Mouse (Mus musculus) brain, embryonic 18.5 days (tissue): ENCODE measurements around the gene Mark3.
"Not testable (repeated sequence)": the region's sequence is repeated elsewhere in the genome, so short reads cannot be mapped to it uniquely, and the experiment has no call there.

Experiments used
- DNase-seq: peaks from one replicate; pipeline ENCODE4 v3.0.0-alpha.2; 2012; ENCODE audit warnings: low read depth, low spot score

Mark3 gene

DNA sequence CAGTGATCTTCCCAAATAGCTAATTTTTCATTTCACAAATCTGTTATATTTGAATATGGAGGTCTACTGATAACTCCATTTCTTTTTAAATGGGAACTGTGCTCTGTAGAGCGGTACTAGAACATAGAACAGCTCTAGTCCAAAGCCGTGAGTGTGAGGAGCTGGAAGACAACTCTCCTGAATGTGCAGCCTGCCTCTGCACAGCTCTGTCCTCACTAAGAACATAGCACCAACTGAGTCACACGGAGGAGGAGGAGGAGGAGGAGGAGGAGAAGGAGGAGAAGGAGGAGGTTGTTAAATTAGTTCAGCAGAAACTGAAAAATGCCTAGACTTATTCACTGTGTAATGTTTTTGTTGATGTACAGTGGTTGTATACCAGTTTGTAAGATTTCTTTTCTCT lies 78.6 kb downstream of the Mark3 start:
- no peak for DNase-seq

DNA sequence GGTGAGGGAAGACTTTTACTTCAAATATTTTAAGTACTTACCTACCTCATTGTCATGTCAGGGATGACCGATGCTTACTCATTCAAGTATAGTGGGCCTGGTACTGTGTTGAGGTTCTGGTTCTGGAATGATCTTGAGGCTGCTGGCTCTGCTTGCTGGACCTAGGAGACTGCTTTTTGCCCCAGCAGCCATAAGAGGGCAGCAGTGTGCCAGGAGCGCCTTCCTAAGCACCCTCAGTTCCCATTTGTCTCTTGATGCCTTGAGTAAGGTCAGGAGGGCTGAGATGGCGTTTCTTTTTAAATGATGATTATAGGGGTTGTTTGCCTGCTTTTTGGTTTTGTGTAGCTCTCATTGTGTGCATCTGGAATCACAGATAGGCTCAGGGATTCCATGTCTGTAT lies 79.1 kb downstream of the Mark3 start:
- DNase-seq = no peak

DNA sequence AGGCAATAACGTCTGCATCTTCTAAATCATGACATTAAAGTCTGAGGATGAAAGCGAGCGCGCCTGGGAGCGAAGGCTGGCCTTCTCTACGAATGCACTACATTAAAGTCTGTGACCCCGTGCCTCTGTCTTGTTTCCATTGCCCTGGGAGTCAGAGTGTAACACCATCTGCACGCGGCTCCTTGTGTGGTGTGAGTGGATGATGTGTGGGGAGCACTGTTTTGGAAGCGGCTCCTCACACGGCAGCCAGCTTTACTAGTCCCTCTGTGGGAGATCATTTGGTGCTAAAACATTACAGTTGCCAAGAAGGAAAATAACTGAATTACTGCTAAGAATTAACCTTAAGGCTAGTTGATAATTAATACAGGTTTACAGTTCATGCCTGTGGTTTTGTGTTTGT lies 81.4 kb downstream of the Mark3 start:
- DNase-seq = no peak

DNA sequence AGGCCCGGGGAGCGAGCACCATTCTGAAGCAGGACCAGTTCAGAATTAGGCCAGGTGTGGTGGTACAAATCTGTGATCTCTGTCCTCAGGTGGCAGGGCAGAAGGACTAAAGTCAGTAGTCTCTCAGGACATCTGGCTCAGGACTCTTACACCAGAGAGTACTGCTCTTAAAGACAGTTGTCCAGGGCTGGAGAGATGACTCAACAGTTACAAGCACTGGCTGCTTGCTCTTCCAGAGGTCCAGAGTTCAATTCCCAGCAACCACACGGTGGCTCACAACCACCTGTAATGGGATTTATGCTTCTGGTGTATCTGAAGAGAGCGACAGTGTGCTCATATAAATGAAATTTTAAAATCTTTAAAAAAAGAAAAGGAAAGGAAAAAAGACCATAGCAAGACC lies 85.0 kb downstream of the Mark3 start:
- no peak for DNase-seq

DNA sequence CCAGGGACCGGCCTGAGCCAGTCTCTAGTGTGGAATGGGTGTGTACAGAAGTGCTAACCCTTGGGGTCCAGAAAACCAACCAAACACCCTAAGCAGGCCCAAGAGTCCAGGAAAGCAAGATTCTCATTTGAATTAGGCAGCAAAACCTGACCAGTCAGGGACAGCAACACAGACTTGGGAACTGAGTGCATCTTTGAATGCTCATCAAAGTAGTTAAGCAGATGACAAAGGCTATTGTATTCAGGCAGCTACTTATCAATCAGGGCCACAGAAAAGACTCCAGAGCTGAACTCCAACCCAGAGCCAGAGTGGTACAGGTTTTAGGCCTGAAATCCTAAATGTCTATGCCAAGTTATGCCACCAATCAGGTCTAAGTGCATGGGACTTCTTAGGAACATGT lies 86.3 kb downstream of the Mark3 start:
- no peak for DNase-seq

DNA sequence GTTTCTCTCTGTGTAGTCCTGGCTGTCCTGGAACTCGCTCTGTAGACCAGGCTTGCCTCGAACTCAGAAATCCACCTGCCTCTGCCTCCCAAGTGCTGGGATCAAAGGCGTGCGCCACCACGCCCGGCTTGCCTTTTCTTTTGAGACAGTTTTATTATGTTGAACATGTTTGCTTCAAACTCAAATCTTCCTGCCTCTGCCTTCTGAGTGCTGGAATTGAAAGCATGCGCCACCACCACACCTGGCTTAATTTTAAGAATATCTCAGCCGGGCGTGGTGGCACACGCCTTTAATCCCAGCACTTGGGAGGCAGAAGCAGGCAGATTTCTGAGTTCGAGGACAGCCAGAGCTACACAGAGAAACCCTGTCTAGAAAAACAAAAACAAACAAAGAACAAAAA lies 87.2 kb downstream of the Mark3 start:
- DNase-seq = not testable (repeated sequence)

DNA sequence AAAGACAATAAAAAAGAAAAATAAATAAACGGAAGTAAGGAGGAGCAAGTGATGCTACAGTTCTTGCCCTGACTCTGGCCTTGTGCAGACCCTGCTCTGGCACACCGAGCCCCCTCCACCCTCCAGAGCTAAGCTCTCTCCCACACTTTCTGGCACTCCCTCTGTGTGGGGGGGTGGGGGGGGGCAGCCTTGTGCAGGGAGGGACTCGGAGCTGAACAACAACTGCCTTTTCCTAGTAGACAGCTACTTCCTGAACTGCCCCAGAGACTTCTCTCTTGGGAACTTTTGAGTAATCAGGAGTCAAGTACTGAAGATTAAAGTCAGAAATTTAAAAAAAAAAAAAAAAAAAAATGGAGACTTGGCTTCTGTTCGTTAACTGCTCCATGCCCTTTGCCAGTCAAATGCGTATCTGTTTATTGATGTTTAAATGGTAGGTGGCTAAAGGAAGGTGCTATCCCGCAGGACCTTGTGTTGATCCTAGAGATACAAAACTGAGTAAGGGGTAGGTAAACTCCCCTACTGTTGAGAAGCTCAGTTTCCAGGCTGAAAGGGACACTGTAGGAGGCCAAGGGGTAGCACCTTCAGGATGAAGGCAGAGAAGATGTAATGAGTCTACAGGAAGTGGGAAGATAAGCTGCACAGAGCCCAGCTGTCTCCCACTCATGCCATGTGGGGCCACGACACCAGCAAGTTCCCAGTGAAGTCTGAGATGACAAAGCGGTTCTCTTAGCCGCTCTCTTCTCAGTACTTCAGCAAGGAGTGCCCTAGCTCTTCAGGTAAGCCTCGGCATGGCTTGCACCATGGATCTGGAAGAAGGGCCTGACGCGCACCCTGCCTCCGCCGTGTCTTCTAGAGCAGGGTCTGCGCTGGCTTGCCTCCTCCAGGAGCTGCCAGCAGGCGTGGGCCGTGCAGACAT lies 89.2 kb downstream of the Mark3 start:
- DNase-seq = no peak

DNA sequence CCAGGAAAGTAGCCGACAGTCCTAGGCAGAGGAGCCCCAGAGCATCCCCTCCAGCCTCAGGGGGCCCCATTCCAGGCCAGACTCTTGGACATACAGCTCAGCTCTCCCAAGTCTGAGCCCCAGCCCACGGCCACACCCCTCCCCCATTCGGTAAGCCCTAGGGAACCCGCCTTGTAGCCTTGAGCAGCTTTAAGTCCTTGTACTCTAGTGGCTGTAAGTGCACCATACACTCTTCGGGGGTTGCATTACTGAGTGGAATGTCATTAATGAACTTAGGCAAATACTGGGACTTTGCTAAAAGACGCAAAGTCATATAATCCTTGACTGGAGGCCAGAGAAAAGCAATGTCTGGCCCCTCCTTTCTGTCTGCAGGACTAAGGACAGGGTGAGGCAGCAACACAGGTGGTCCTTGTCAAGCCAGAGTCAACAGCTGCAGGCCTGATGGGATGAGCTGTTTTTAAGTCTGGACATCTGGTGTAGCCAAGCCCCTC lies 89.9 kb downstream of the Mark3 start:
- DNase-seq = no peak

DNA sequence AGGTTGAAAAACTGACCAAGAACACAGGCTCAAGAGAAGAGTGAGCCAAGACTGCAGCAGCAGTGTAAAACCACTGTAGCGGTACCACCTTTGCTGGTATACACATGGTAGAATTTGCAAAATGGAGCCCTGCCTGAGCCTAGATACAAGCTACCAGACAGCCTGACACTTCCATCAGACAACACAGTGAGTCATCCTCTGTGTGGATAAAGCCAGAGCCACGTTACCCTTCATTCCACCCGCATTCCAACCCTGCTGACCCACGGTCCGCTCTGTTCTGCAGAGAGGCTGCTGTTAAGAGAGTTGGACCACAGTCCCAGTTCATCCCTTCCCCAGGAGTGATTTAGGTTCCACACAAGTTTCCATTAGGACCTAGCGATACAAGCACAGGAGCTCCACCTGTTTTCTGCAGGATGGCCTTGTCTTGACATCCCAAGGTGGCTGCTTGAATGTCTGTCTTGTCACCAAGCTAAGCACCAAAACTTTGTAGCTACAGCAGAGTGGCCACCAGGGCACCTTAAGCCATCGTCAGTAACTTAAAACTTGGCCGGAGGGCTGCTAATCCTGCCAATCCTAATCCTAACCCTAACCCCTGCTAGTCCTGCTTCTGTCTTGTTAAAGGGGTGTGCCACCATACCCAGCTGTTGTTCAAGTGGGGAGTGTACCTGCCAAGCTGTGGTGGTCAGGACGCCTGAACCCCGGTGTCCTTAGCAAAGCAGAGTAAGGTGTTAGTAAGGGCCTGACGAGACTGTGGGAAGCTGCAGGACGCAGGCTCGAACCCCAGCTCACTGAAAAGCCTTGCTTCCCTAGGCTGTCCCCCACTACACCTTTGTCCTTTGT lies 90.9 kb downstream of the Mark3 start:
- DNase-seq = no peak

DNA sequence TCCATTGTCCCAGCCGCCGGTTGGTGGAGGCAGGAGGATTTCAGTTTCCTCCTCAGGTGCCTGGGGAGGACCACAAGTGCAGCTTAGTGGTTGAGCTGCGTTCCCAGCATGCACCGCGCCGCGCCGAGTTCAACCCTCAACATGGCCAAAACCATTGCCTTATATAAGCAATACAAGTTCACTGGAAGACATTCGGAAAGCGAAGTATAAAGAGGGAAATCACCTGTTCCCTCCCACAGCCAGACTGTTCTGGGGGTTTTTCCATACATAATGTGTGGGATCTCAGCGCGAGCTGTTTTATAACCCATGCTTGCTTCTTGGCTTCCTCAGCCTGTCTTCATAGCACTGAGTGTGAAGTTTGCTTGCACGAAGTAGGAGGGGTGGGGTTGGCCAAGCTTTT lies 92.1 kb downstream of the Mark3 start:
- DNase-seq = no peak

DNA sequence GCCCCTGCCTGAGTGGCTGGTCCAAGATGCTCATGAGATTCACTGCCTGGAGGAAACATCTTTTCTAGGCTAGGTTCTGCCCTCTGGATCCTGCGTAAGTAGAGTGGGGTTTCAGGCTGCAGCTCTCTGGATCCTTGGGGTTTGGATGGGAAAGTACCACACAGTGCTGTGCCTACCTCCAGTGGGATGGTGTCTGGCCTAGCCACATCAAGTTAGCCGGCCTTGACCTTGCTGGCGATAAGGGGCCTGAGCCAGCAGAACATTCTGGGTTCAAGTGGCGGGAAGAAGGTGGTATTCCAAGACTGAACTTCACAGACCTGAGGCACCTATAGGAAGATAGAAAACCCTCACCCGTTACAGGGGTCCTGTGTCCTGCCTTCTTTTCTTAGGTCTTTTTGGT lies 93.1 kb downstream of the Mark3 start:
- no peak for DNase-seq

DNA sequence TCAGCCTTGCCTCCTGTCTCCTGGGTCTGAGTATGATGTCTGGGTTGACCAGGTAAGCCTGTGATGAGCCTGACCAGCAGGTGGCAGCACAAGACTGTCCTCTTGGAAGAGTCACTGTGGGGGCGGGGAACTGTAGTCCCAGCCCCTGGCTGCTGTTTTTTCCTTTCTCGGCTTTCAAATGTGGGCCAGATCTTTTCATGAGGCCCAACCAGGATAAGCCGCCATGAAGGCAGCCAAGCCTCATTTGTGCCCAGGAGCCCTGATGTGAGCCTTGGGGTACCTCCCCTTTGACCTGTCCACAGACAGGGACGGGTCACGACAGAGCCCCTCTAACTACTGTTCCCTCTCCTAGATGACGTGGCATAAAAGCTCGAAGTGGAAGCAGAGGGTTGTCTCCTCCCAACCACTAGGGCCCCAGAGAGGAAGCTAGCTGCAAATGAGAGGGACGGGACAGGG lies 94.2 kb downstream of the Mark3 start:
- DNase-seq = peak; percentile 78

DNA sequence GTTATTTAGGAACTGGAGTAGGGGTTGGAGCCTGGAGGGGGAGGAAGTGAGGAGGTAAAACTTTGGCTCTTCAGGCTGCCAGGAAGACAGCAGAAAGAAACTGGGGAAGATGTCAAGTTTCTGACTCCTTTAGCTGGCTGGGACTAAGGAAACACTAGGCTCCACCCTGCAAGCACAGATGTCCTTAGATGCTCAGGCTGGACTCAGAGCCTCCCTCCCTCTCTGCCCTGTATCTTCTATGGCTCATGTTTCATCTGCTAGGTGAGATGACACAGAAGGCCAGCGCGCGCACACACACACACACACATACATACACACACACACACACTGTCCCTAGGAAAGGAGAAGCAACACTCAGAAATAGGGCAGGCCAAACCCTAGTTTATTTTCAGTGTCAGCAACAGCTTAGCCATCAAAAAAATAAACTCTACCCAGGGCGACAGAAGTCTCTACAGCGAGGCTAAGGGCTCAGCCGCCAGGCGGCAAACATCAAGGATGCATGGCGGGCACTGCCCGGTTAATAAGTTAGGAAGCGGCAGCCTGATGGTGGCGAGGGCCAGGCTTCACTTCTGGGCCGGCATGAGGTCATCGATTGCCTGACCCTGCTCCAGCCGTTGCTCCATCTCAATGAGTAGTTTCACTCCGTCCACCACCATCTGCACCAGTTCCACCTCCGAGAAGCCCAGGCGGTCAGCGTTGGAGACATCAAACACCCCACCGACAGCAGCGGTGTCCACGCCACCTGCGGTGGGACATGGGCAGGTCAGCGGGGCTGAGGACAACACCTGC lies 94.9 kb downstream of the Mark3 start:
- DNase-seq = no peak

DNA sequence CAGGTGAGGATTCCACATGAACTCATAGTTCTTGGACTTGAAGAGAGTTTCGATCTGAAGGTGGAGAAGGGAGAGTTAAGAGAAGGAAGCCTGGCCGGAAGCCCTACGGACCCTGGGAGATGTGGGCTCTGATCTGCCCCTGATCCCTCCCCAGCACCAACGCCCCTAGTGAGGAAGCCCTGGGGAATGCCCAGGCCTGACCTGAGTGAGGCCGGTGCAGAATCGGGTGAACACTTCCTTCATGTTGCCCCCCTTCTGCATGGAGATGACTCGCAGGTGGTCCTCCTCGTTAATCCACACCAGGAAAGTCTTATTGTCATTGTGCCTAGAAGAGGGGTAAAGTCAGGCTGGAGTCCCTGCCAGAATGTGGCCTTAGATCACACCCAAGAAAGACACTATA lies 95.6 kb downstream of the Mark3 start:
- no peak for DNase-seq

DNA sequence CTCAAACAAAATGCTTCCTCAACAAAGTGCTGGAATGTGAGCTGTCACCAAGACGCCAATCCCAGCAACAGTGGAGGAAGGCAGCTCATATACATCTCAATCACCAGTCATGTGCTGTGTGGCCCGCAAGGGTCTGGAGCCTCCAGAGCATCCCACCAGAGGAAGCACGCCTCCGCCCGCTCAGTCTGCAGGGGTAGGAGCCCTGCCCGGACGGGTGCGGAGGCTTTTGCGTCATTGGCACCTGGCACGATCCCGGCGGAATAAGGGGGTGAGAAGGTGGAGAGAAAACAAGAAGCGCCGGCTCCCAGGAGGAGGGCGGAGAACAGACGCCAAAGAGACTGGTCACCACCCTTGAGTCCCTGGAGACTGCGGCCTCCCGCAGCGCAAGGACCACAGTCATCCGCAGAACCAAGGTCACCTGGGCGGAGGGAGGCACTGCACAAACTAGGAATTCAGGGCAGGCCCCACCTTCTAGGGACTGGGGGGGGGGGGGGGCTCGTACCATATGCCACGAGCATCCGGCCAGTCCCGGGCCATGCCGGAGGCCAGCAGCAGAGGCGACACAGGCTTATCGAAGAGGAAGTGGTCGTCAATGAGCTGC lies 96.1 kb downstream of the Mark3 start:
- no peak for DNase-seq

DNA sequence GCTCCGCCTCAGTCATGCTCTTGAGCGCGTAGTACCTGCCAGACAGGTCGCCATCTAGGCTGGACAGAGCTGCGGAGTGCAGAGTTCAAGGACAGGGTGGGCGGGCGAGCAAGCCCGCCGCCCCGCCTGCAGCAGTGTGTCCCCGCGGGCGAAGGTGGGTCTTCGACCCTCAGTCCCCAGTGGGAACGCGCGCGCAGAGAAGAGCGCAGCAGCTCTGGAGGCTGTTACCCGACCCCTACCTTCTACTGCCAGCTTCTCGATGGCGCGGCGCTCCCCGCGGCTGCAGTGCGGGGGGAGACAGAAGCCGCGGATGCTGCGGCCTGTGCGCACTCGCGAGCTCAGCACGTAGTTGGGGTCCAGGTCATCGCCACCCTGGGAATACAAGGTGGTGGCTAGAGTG lies 96.7 kb downstream of the Mark3 start:
- no peak for DNase-seq

DNA sequence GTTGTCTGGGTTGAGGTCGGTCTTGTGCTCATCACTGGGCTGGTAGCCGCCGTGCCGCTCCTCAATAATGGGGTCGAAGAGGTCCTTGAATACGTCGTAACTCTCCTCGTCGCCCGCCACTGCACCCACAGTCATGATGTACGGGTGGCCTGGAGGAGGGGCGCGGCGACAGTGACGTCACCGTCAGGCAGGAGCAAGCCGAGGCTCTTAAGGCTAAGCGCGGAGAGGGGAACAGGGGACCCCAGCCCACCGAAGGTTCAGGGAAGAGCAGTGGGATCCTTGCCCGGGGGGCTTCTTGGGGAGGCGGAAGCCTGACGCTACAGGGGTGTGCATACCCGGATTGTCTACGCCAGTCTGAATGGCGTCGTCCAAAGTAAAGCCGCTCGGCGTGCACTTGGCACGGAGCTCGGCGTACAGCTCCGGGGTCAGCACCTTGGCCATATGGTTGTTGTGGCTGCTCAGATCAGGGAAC lies 97.1 kb downstream of the Mark3 start:
- no peak for DNase-seq

DNA sequence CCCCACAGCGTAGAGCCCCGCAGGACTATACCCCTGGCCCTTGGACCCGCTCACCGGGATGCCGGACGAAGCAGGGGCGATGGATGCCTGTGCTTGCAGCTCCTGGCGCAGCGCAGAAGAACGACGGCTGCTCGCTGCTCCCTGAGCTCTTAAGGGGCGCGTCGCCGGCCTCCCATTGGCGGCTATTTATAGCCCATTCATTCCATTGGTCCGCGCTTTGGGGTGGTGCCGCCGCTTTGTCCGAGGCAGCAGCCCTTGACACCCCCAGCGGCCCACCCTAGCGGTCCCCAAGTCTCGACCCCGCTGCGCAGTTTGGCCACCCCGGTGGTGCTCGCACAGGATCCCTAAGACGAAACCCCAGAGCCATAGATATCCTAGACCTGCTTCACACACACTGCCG lies 97.9 kb downstream of the Mark3 start, which contains the start of gene Ckb:
Gene Ckb (minus strand): TSS at position 163 of the 400 bp plus-strand sequence.
- DNase-seq = peak; percentile 87

DNA sequence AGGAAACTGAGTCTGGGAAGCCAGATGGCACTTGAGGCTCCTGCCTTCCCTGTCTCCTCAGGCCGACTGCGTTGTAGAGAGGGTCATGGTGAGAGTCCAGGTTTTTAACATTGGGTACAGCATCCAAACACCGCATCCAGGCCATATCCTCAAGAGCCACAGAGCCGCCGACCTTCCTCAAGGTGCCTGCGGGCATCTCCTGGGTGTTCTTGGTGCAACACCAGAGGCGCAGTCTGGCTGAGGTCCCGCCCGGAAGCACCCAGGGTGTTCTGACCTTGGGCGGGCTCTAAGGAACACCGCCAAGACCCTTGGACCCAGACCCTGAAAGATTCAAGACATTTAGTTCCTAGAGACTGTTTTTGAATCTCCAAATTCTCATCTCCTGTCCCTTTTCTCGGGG lies 98.3 kb downstream of the Mark3 start:
- DNase-seq = no peak

DNA sequence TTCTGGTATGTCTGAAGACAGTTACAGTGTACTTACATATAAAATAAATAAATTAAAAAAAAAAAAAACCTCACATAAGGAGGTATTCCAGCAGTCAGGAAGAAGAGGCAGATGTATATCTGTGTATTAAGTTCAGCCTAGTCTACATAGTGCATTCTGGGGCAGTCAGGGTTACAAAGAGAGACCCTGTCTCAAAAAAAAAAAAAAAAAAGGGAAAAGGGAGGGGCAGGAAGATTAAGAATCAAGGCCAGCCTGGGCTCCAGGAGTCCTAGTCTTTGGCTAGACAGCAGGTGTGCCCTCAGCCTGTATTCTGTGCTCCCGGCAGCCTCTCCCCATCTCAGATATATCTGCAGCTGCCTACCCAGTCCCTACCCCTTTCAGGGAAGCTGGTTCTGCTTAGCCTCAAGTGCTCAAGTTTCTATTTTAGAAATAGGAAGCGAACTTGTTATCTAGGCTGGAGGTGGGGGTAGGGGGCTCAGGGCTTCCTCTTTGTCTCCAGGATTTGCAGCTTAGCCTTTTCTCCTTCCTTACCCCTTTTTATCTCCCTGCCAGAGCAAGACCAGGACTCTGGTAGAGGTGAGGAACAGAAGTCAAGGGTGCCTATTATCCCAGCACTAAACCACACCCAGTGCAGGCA lies 100.6 kb downstream of the Mark3 start:
- DNase-seq = no peak
